Mouse (Mus musculus) liver, adult 2 months (tissue): Measurements from ENCODE around the gene Zbtb3.

Source experiments
- CTCF ChIP-seq: fragments of 200-500 bp; IDR thresholded peaks from 2 replicates; pipeline ENCODE4 v1.5.1; 2011; ENCODE audit warnings: low read depth, low read length, control low read depth
- POLR2A ChIP-seq: fragments of 200-500 bp; IDR thresholded peaks from 2 replicates; pipeline ENCODE4 v1.6.1; 2011; ENCODE audit warnings: low read length, control low read depth; ENCODE audit not compliant: insufficient read depth; ENCODE audit errors: extremely low read depth

DNA sequence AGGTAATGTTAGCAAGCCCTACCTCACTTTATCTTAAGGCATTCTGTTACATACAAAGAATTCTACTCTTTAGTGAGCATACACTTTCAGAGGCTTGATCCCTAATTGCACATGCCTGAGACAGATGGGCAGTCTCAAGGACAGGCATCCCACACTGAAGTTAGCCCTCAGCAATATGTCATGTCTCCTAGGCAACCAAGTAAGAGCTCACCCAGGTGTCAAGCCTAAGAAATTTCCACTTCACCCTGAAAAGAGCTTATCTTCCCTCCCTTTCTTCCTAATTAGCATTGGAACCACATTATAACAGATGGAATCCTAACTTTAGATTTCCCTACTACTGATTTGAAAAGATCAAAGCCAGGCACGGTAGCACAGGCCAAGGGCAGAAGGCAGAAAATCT lies 13.2 kb upstream of the Zbtb3 start:
- TF ChIP-seq CTCF (no peak), POLR2A (no peak)
